Mouse (Mus musculus): ENCODE measurements around the gene Apobec1. TPM values are rescaled to one million over a fixed set of nuclear protein-coding genes. Genes with fewer than 3 reads are reported as not detected.
"Not testable (repeated sequence)": the region's sequence is repeated elsewhere in the genome, so short reads cannot be mapped to it uniquely, and the experiment has no call there.

Apobec1 gene
- polyA plus RNA-seq (2016; fragmentation: Nextera tagmentation; extraction: Ambion mirVana): 1.7 and 2.0 TPM in 2 replicates

DNA sequence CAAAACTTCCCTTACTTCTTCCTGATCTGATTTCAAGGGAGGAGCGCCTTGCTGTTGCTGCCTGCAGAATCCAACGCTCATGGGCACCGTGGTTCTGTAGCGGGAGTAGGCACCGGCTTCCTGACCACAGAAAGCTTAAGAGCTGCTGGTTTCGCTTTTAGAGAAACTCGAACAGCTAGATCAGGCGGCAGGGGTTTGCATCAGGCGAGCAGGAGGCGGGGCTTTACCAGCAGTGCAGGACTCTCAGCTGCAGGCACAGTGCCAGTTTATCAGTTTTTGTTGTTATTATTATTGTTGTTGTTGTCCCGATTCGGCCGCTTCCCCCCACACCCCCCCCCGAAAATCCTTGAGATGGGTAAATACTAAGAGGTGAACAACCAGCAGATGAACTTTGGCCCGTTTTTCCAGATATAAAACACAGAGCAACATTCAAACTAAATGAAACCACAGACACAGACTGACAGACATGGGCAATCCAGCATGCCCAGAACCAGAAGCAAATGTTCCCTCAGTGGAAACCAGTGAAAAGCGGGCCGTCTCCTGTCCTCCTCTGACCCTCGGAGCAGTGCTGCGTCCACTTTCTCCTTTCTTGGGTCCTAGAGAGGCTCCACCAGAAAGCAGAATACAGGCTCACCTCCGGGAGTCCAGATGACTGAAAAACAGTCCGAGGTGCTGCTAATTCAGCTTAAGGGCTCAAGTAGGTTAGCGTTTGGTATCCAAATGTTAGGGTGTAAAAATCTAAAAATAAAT lies at the start of gene Apobec1:
Apobec1 (minus strand) TSS at position 203 of the 750 bp plus-strand sequence.
- Histone ChIP-seq H3K4me2 (replicated peaks) (peak within 1 kb of the TSS; percentile 53), H3K4me1 (no peaks in the 10 kb centered on the region), H3K36me3 (no peaks in the 10 kb centered on the region), H3K27ac (peak within 1 kb of the TSS; percentile 47; the same call in 1 of the 2 replicates), H3K9ac (peak within 1 kb of the TSS; percentile 36), H3K9me3 (no peaks in the 10 kb centered on the region), H3K27me3 (no peaks in the 10 kb centered on the region), H3K4me3 (peak within 1 kb of the TSS; percentile 41)
- ATAC-seq (ENCODE audit: insufficient number of reproducible peaks, insufficient read depth, low FRiP score, low TSS enrichment): peak; percentile 39; the same call in 1 of the 2 replicates
- WGBS: 5% methylated on average over 22 of the region's 22 CpGs

DNA sequence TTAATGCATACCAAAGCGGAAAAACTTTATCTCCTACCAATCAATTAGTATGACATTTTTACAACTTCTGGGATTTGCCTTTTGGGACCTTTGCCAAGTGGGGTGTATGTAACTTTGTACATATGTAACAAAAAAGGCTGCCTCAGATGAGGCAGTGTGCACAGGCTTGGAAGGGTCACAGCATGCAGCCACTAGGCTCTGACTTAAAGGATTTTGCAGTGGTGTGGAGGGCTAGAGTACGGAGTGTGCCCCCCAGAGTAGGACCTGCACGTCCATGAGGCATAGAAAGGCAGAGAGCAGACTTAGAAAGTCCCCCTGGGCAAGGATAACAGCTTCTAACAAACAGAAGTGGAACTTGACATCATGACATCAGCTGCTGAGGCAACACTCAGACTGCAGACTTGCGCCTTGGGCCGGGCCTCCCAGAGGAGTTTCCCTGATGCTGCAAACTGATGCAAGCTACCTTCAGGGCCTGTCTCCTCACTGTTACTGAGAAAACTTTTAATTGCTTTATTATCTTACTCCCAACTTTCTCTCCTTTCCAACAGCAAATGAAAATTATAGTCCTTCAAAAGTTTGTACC lies 48.2 kb upstream of the Apobec1 start:
- no peak overlapping the region for H3K9ac ChIP-seq
- H3K4me2 ChIP-seq (replicated peaks): no peak overlapping the region
- no peaks in the 10 kb centered on the region for H3K36me3 ChIP-seq
- no peak for ATAC-seq (ENCODE audit: insufficient number of reproducible peaks, insufficient read depth, low FRiP score, low TSS enrichment)
- no peaks in the 10 kb centered on the region for H3K9me3 ChIP-seq
- 61% methylated on average over 5 of the region's 5 CpGs for WGBS
- H3K27me3 ChIP-seq: no peaks in the 10 kb centered on the region
- no peak overlapping the region for H3K4me3 ChIP-seq
- no peaks in the 10 kb centered on the region for H3K4me1 ChIP-seq
- H3K27ac ChIP-seq: no peak overlapping the region

DNA sequence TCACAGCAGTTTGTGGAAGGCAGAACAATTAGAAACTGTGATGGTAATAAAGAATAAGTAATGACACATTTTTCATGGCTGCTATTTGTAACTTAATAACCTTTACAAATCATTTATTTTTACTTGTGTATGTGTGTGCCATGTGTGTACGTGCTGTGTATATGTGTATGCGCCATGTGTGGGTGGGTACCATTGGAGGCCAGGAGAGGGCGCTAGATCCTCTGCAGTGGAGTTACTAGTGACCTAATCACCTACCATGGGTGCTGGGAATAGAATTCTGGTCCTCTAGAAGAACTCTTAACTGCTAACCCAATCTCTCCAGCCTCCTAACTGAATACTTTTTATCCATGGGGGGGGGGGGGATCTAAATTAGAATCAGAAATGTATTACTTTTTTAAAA lies 47.7 kb upstream of the Apobec1 start:
- H3K27ac ChIP-seq: no peak overlapping the region
- H3K4me3 ChIP-seq: no peak overlapping the region
- H3K4me1 ChIP-seq: no peaks in the 10 kb centered on the region
- no peaks in the 10 kb centered on the region for H3K27me3 ChIP-seq
- no peak overlapping the region for H3K9ac ChIP-seq
- no peak overlapping the region for H3K4me2 ChIP-seq (replicated peaks)
- ATAC-seq (ENCODE audit: insufficient number of reproducible peaks, insufficient read depth, low FRiP score, low TSS enrichment): no peak
- H3K9me3 ChIP-seq: no peaks in the 10 kb centered on the region
- 80% methylated on average over 3 of the region's 3 CpGs for WGBS
- H3K36me3 ChIP-seq: no peaks in the 10 kb centered on the region

DNA sequence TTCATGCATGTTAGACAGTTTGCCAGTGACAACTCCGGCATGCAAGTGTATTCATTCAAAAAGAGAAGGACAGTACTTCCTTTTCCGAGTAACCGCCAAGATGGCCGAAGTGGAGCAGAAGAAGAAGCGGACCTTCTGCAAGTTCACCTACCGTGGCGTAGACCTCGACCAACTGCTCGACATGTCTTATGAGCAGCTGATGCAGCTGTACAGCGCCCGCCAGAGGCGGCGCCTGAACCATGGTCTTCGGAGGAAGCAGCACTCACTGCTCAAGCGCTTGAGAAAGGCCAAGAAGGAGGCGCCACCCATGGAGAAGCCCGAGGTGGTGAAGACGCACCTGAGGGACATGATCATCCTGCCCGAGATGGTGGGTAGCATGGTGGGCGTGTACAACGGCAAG lies 42.0 kb upstream of the Apobec1 start:
- H3K4me2 ChIP-seq (replicated peaks); H3K4me1 ChIP-seq; H3K9ac ChIP-seq; H3K27ac ChIP-seq; ATAC-seq (ENCODE audit: insufficient number of reproducible peaks, insufficient read depth, low FRiP score, low TSS enrichment); H3K4me3 ChIP-seq; H3K36me3 ChIP-seq; H3K27me3 ChIP-seq; H3K9me3 ChIP-seq: not testable (repeated sequence)
- 94% methylated on average over 21 of the region's 21 CpGs for WGBS

DNA sequence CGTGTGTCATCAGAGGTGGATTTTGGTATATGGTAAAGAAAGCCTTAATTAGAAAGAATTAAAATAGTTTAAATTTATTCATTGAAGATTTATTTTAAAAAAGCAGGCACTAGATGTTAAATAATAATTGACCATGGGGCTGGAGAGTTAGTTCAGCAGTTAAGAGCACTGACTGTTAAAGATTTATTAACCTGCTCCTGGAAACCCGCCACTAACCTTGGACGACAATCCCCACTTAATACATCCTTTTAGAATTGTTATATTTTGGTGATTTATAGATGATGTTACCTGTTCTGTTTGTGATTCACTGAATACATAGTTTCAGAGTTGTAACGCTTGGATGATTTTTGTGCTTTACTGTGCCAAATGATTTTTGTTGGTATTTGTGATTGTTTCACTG lies 35.3 kb upstream of the Apobec1 start:
- H3K9me3 ChIP-seq; H3K4me1 ChIP-seq; ATAC-seq (ENCODE audit: insufficient number of reproducible peaks, insufficient read depth, low FRiP score, low TSS enrichment); H3K4me2 ChIP-seq (replicated peaks); H3K27me3 ChIP-seq; H3K4me3 ChIP-seq; H3K9ac ChIP-seq; H3K36me3 ChIP-seq; H3K27ac ChIP-seq: not testable (repeated sequence)
- WGBS: 80% methylated on average over 4 of the region's 4 CpGs

DNA sequence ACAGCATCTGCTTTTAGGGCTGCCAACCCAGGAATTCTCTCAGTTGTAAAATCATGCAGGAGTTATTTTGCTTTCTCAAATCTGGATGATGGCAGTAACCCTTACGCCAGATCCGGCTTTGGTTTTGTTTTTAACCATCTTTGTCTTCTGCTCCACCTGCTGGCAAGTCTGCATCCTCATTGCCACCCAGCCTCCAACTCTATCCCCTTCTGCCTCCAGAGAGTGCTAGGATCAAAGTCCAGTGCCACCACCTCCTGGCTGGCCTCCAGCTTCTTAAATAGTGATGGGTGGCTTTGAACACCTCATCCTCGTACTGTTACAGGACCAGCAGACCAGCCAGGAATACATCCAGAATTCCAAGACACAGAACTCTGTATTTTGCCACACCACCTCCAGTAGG lies 34.4 kb upstream of the Apobec1 start:
- Histone ChIP-seq H3K4me2 (replicated peaks) (no peak overlapping the region), H3K9ac (no peak overlapping the region), H3K36me3 (no peaks in the 10 kb centered on the region), H3K4me1 (no peaks in the 10 kb centered on the region), H3K4me3 (no peak overlapping the region), H3K27me3 (no peaks in the 10 kb centered on the region), H3K9me3 (no peaks in the 10 kb centered on the region), H3K27ac (no peak overlapping the region)
- 85% methylated on average over 3 of the region's 3 CpGs for WGBS
- ATAC-seq (ENCODE audit: insufficient number of reproducible peaks, insufficient read depth, low FRiP score, low TSS enrichment): no peak

DNA sequence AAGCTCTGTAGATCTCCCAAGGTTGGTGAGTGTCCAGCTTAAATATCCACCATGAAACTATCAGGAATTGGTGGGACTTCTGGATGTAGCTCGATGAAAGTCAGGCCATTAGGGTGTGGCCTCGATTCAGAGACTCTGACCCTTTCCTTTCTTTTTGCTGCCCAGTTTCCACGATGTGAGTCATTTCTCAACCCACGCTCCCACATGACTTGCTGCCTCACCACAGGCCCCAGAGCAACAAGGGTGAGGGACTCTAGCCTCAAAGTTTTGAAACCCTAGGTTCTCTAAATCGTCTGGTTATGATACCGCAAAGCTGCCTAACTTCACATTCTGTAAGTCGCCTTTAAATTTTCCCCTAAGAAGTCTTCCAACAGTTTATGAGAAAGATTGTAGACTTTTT lies 33.1 kb upstream of the Apobec1 start:
- no peaks in the 10 kb centered on the region for H3K36me3 ChIP-seq
- no peak overlapping the region for H3K9ac ChIP-seq
- no peak overlapping the region for H3K4me2 ChIP-seq (replicated peaks)
- H3K27ac ChIP-seq: no peak overlapping the region
- no peak overlapping the region for H3K4me3 ChIP-seq
- 87% methylated on average over 7 of the region's 7 CpGs for WGBS
- no peak for ATAC-seq (ENCODE audit: insufficient number of reproducible peaks, insufficient read depth, low FRiP score, low TSS enrichment)
- no peaks in the 10 kb centered on the region for H3K9me3 ChIP-seq
- no peaks in the 10 kb centered on the region for H3K4me1 ChIP-seq
- no peaks in the 10 kb centered on the region for H3K27me3 ChIP-seq

DNA sequence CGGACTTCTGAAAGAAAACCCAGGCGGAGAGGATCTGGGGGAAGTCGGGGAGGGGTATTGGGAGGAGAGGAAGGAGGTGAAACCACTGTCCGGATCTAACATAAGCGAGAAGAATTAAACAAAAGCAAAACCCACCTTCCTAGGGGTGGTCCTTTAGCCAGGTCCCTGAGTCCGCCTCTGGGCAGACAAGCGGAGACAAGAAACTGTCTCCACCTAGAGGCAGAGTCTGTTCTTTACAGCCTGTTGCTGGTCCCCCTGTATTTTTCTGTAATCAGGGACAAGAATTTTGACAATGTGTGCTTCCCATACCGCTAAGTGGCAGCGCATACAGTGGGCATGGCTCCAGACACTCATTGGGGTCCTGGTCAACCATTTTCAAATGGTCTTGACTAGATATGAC lies 31.2 kb upstream of the Apobec1 start:
- Histone ChIP-seq H3K4me1 (no peaks in the 10 kb centered on the region), H3K9ac (no peak overlapping the region), H3K27me3 (peaks cover 4% of the 10 kb centered on the region; the same call in 1 of the 2 replicates), H3K4me3 (no peak overlapping the region), H3K4me2 (replicated peaks) (no peak overlapping the region), H3K9me3 (no peaks in the 10 kb centered on the region), H3K27ac (no peak overlapping the region), H3K36me3 (no peaks in the 10 kb centered on the region)
- ATAC-seq (ENCODE audit: insufficient number of reproducible peaks, insufficient read depth, low FRiP score, low TSS enrichment): no peak
- 53% methylated on average over 9 of the region's 9 CpGs for WGBS

DNA sequence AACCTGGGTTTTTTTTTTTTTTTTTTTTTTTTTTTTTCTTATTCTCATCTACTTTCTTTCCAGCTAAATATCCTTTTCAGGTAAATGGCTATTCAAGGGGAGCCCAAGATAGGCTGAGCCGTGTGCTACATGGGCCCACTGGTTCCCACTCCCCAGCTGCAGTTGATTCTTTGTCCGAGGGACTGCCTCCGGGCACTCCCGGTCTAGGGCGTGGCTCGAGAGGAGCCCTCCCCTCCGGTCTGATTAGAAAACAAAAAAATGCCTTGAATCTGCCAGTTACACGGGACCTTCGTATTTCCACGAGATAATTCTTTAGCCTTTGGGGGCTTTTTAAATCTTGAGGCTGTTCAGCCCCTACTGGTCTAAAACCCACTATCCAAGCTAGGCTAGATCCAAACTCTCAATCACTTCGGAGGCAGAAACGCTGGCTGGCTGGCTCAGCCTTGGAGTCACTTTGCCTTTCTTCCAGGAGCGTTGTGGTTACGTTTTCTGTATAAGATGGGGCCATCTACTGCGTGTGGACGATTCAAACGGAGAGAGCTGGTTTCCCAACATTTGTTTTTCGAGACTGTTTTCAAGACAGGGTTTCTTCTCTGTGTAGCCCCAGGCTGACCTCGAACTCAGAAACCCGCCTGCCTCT lies 25.3 kb upstream of the Apobec1 start:
- no peaks in the 10 kb centered on the region for H3K4me1 ChIP-seq
- H3K9ac ChIP-seq: no peak overlapping the region
- no peaks in the 10 kb centered on the region for H3K36me3 ChIP-seq
- peaks cover 4% of the 10 kb centered on the region; the same call in 1 of the 2 replicates for H3K27me3 ChIP-seq
- H3K9me3 ChIP-seq: no peaks in the 10 kb centered on the region
- H3K27ac ChIP-seq: no peak overlapping the region
- peak overlapping the region; percentile 32 for H3K4me2 ChIP-seq (replicated peaks)
- no peak for ATAC-seq (ENCODE audit: insufficient number of reproducible peaks, insufficient read depth, low FRiP score, low TSS enrichment)
- 42% methylated on average over 20 of the region's 20 CpGs for WGBS
- H3K4me3 ChIP-seq: no peak overlapping the region

DNA sequence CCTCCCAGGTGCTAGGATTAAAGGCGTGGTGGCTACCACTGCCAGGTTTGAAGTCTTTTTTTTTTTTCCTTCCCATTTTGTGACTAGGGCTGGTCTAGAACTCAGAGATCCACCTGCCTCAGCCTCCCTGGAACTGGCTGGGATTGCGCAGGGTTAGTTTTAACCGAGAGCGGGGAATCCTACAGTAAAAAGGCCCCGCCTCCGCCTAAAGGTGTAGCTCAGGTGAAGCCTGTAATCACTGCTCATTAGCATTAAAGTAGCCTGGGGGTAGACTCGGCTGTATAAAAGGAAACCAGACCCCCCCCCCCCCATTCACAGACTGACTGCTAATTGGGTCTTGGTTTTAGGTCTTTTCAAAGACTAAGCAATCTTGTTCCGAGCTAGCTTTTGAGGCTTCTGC lies 23.9 kb upstream of the Apobec1 start, which contains the start of gene Dppa3:
Dppa3 (plus strand) TSS at position 301 of the 400 bp plus-strand sequence.
- Histone ChIP-seq H3K4me1 (no peaks in the 10 kb centered on the region), H3K4me2 (replicated peaks) (no peak within 1 kb of the TSS; the same call in 1 of the 2 replicates), H3K27ac (no peak within 1 kb of the TSS), H3K36me3 (no peaks in the 10 kb centered on the region), H3K27me3 (peaks cover 4% of the 10 kb centered on the region; the same call in 1 of the 2 replicates), H3K9ac (no peak within 1 kb of the TSS), H3K4me3 (no peak within 1 kb of the TSS), H3K9me3 (no peaks in the 10 kb centered on the region)
- no peak for ATAC-seq (ENCODE audit: insufficient number of reproducible peaks, insufficient read depth, low FRiP score, low TSS enrichment)
- 90% methylated on average over 8 of the region's 8 CpGs for WGBS

DNA sequence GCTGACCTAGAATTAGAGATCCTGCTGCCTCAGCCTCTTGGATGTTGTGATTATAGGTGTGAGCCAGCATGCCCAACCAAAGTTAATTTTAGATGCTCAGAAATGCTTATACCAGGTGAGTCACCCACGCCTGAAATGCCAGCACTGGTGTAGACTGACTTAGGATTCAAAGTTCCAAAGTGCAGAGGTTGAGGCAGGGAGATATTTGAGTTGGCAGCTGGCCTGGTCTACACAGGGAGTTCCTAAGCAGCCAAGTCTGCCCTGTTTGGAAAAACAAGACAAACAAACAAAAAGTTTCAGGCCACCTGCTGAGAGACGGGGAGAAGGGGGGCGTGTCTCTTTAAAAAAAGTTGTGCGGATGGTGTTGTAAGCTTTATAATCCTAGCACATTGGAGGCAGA lies 22.9 kb upstream of the Apobec1 start:
- no peaks in the 10 kb centered on the region for H3K36me3 ChIP-seq
- H3K9ac ChIP-seq: no peak overlapping the region
- peaks cover 4% of the 10 kb centered on the region; the same call in 1 of the 2 replicates for H3K27me3 ChIP-seq
- H3K27ac ChIP-seq: no peak overlapping the region
- H3K4me3 ChIP-seq: no peak overlapping the region
- 80% methylated on average over 4 of the region's 4 CpGs for WGBS
- H3K4me2 ChIP-seq (replicated peaks): no peak overlapping the region
- H3K4me1 ChIP-seq: no peaks in the 10 kb centered on the region
- H3K9me3 ChIP-seq: no peaks in the 10 kb centered on the region
- ATAC-seq (ENCODE audit: insufficient number of reproducible peaks, insufficient read depth, low FRiP score, low TSS enrichment): no peak

DNA sequence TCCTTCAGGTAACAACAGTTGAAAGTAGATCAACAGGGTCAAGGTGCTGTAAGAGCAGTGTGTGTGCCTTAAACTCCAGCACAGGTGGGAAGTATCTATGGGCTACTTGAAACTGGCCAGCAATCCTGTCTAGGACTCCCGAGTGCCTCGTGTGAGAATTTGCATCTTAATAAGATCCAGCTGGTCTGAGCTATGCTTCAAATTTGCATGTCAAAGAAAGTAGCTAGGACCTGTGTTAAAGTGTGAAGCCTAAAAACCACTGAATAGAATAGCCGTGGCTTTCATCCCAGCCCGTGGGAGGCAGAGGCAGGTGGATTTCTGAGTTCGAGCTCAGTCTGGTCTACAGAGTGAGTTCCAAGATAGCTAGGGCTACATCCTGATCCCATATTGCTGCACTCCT lies 22.2 kb upstream of the Apobec1 start:
- Histone ChIP-seq H3K4me2 (replicated peaks) (no peak overlapping the region), H3K36me3 (no peaks in the 10 kb centered on the region), H3K27ac (no peak overlapping the region), H3K4me1 (no peaks in the 10 kb centered on the region), H3K9me3 (no peaks in the 10 kb centered on the region), H3K4me3 (no peak overlapping the region), H3K9ac (no peak overlapping the region), H3K27me3 (peaks cover 4% of the 10 kb centered on the region; the same call in 1 of the 2 replicates)
- WGBS: 51% methylated on average over 5 of the region's 5 CpGs
- no peak for ATAC-seq (ENCODE audit: insufficient number of reproducible peaks, insufficient read depth, low FRiP score, low TSS enrichment)
